Mouse (Mus musculus) embryo, embryonic 11.5 days (tissue): ENCODE data around the gene Plac8.

ENCODE experiments used
- DNase-seq: peaks from one replicate; pipeline ENCODE4 v3.0.0-alpha.2; 2012; ENCODE audit warnings: low read depth, low spot score

The Plac8 gene

GRCm38 (mm10) chr5:100546294-100547080, 25.6 kb downstream of the Plac8 start:
- no peak for DNase-seq

GRCm38 (mm10) chr5:100536638-100537037, 35.4 kb downstream of the Plac8 start:
- peak; percentile 29 for DNase-seq

- no peak for DNase-seq
Observed at GRCm38 (mm10) chr5:100535826-100536225, 36.2 kb downstream of the Plac8 start.

- DNase-seq = no peak
Observed at GRCm38 (mm10) chr5:100526164-100526563, 45.9 kb downstream of the Plac8 start.

GRCm38 (mm10) chr5:100525620-100526019, 46.4 kb downstream of the Plac8 start:
- no peak for DNase-seq

- DNase-seq = no peak
Observed at GRCm38 (mm10) chr5:100524921-100525320, 47.1 kb downstream of the Plac8 start.

- no peak for DNase-seq
Observed at GRCm38 (mm10) chr5:100523331-100523730, 48.7 kb downstream of the Plac8 start.

GRCm38 (mm10) chr5:100520223-100520622, 51.8 kb downstream of the Plac8 start:
- DNase-seq = no peak

- no peak for DNase-seq
Observed at GRCm38 (mm10) chr5:100519027-100519411, 53.0 kb downstream of the Plac8 start.

GRCm38 (mm10) chr5:100518049-100519026, 53.7 kb downstream of the Plac8 start, which contains the start of gene Cops4:
Gene Cops4, plus strand, starts transcription at chr5:100518309.
- DNase-seq = peak; percentile 99

- DNase-seq = no peak
Observed at GRCm38 (mm10) chr5:100512576-100512975, 59.5 kb downstream of the Plac8 start.

GRCm38 (mm10) chr5:100509247-100509646, 62.8 kb downstream of the Plac8 start:
- DNase-seq = no peak
